Mouse (Mus musculus) layer of hippocampus, adult 2 months (tissue): ENCODE results near the gene Wnt3a. TPM values are rescaled to one million over a fixed set of nuclear protein-coding genes. Genes with fewer than 3 reads are reported as not detected.
A peak's percentile ranks its signal among the peaks of the same experiment; 100 is the strongest.

ENCODE experiments used
- DNase-seq, 2 experiments: peaks; one replicate each; pipeline ENCODE4 v3.0.0; 2022; ENCODE audit warnings: low spot score in 2 of 2
- H3K27ac ChIP-seq: fragments of 200-600 bp; 2 replicates; pipeline ENCODE4 v1.8.1; 2022
- H3K4me3 ChIP-seq: fragments of 200-600 bp; 2 replicates; pipeline ENCODE4 v1.8.1; 2022; ENCODE audit warnings: mild to moderate bottlenecking
- CTCF ChIP-seq: fragments of 200-600 bp; conservative IDR thresholded peaks from 2 replicates; pipeline ENCODE4 v1.8.1; 2022; ENCODE audit warnings: antibody characterized with exemption, mild to moderate bottlenecking, moderate library complexity
- long read RNA-seq, 2 experiments: library from polyadenylated mRNA; stranded (forward); transcript quantifications; one replicate each; pipeline ENCODE4 v2.0.0; 2021; ENCODE audit warnings: borderline mapping rate in 2 of 2
- total RNA-seq, 2 experiments: library from RNA; stranded (reverse); gene quantifications; 2 replicates each; pipeline ENCODE4 v1.2.3; 2021

Wnt3a gene
- total RNA-seq = under 1 TPM in 1 of 2 experiments, not detected in 1; 0.13 TPM
- long read RNA-seq, experiment 1, partial matches to known transcripts = 0 of 1 reads
- long read RNA-seq, experiment 1, other reads (novel, unspliced or antisense) = 0 of 1 reads
- long read RNA-seq, experiment 2 = 0 reads

DNA sequence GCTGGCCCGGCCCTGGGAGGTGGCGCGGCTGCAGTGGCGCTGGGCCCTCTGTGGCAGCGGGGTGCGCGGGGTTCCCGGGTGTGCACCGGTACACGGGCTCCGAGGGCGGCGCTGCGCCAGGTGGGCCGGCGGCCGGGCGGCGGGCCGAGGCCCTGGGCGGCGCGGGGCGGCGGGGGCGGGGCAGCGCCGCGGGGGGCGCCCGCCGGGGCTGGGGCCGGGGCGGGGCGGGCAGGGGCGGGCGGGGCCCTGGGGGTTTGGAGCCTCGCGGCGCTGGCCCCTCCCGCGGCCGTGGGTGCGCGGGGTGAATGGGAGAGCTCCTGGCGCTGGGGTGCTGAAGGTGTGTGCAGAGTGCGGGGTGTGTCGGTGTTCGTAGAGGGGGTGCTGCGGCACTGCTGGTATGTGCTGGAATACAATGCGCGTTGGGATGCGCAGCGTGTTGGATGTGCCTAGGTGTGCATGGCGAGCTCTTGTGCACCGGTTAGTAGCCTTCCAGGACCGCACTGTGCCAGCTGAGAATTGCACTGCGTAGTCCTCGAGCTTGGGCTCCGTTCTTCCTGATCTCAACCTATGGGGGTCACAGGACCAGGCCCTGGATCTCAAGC lies at the start of gene Wnt3a:
TSS of gene Wnt3a (minus strand) at position 51 of the 602 bp plus-strand sequence.
- Histone ChIP-seq H3K27ac (no peak within 1 kb of the TSS), H3K4me3 (peak within 1 kb of the TSS; percentile 13; the same call in 1 of the 2 replicates)
- DNase-seq = no peak
- TF ChIP-seq CTCF = no peak

DNA sequence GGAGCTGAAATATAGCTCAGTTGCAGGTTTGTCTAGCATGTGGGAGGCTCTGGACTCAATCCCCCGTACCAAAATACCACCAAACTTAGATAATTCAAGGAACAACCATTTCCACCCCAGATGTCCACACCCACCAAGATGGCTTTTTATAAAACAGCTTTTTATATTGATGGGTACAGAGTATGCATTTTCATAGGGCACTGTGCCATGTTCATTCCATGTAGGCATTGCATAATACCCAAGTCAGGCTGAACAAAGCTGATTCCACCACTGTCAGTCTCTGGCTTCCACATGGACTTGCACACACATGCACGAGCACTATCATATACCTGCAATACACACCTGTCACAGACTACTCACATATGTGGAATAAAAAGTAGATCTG lies 48.2 kb upstream of the Wnt3a start:
- DNase-seq = peak; percentile 65 to 84
- H3K4me3 ChIP-seq = no peak overlapping the region
- TF ChIP-seq CTCF = no peak
- peak overlapping the region; percentile 90 for H3K27ac ChIP-seq

DNA sequence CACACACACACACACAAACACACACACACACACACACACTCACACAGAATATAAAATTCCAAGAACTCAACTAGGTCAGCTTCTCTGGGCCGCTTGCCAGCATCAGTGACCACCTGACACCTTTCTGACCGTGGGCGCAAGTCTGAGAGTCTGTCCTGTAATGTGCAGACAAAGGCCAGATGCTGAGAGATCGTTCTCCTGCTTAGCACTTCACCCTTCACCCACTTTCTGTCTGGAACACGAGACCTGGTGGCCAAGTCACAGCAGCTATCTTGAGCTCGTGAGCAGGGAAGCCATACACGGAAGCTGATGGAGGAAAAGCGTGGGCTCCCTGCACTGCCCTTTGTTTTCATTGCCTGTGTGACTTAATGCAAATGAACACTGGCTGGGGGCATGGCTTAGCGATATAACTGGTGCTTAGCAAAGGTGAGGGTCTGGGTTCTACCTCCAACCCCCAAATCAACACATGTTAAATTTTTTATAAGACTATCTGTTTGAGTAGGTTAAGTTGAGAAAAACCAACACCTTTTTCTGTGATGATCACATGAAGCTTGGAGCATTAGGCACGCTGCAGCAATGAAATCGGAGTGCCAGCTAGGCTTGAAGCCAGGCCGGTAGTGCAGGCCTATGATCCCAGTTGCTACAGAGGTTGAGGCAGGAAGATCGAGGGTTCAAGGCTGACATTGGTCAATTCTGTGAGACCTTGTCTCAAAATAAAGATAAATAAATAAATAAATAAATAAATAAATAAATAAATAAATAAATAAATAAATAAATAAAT lies 47.6 kb upstream of the Wnt3a start:
- DNase-seq = no peak

GRCm38 (mm10) chr11:59336381-59336780 lies 45.8 kb upstream of the Wnt3a start:
- no peak overlapping the region for H3K4me3 ChIP-seq
- no peak for DNase-seq
- H3K27ac ChIP-seq = peak overlapping the region; percentile 62; the same call in 1 of the 2 replicates
- TF ChIP-seq CTCF = peak; percentile 43

More for the DNA sequence above, 47.6 kb upstream of the Wnt3a start:
- Histone ChIP-seq H3K4me3 (no peak overlapping the region), H3K27ac (peak overlapping the region; percentile 90)
- TF ChIP-seq CTCF = no peak

- no peak overlapping the region for H3K4me3 ChIP-seq
- no peak for TF ChIP-seq CTCF
- H3K27ac ChIP-seq = peak overlapping the region; percentile 62; the same call in 1 of the 2 replicates
- DNase-seq = no peak
These were observed 45.4 kb upstream of the Wnt3a start for GRCm38 (mm10) chr11:59335942-59336341.

DNA sequence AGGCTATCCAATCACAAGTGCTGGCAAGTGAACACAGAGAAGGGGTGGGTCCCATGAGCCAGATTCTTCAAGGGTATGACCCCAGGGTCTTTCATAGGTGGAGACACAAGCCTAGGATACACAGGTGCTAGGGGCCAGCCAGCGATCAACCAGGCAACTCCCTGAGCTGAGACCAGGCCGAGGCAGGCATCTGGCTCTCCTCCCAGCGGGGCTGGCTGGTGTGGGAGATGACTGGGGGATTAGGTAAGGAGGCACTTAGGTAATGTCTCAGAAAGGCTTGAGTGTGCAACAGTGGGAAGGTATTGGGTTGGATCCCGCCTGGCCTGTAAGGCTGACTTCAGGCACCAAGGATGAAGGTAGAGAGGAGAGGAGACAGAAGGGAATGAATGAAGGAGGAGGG lies 44.6 kb upstream of the Wnt3a start:
- TF ChIP-seq CTCF = no peak
- Histone ChIP-seq H3K4me3 (no peak overlapping the region), H3K27ac (no peak overlapping the region)
- DNase-seq = no peak

DNA sequence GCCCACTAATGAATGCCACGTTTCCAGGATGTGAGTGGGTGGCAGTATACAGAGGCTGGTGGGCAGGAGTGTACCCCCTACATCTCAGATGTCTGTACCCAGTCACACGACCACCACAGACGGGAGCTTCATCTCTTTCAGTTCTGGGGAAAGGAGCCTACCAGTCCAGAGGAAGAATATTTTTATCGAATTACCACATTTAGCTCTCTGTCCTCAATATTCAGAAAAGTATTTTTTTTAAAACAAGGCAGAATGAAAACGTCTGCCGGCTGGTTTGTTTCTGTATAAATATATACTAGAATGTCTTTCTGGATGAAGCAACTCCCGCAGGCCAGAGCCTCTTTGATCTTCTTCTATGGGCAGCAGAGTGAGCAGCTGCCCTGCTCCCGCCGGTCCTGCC lies 42.4 kb upstream of the Wnt3a start:
- H3K4me3 ChIP-seq = no peak overlapping the region
- DNase-seq = no peak
- no peak for TF ChIP-seq CTCF
- H3K27ac ChIP-seq = peak overlapping the region; percentile 71

DNA sequence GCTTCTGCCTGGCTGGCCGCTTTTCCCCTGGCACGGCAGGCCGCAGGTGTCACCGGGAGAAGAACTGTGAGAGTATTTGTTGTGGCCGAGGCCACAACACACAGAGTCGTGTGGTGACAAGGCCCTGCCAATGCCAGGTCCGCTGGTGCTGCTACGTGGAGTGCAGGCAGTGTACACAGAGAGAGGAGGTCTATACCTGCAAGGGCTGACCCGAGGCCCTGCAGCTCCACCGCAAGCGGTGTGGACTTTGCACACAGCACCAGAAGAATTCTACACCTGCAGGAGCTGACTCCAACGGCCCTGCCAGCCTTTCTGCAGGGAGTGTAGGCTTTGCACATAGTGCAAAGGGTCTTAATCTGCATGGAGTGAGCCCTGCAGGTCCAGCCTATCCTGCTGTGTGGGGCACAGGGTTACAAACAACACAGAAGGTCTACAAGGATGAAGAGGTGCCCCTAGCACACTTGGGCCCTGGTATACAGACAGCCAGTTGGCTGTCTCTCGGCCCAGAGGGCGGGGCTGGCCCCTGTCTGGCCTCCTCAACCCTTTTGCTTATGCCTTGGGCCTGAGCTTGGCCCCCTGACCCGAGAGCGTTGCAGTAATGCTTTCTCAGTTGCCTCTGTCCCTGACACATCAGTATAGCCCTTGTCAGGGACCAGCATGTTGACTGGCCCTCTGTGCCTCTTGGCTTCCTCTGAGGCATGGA lies 40.8 kb upstream of the Wnt3a start:
- TF ChIP-seq CTCF = no peak
- DNase-seq = no peak
- Histone ChIP-seq H3K27ac (no peak overlapping the region), H3K4me3 (no peak overlapping the region)

- no peak overlapping the region for H3K27ac ChIP-seq
- H3K4me3 ChIP-seq = no peak overlapping the region
- TF ChIP-seq CTCF = peak; percentile 87
- peak in 1 of 2 experiments; percentile 70 for DNase-seq
These were observed 40.0 kb upstream of the Wnt3a start for GRCm38 (mm10) chr11:59330560-59330959.

- no peak for TF ChIP-seq CTCF
- no peak overlapping the region for H3K27ac ChIP-seq
- H3K4me3 ChIP-seq = no peak overlapping the region
- DNase-seq = no peak
These were observed 39.1 kb upstream of the Wnt3a start for GRCm38 (mm10) chr11:59329616-59330015.

DNA sequence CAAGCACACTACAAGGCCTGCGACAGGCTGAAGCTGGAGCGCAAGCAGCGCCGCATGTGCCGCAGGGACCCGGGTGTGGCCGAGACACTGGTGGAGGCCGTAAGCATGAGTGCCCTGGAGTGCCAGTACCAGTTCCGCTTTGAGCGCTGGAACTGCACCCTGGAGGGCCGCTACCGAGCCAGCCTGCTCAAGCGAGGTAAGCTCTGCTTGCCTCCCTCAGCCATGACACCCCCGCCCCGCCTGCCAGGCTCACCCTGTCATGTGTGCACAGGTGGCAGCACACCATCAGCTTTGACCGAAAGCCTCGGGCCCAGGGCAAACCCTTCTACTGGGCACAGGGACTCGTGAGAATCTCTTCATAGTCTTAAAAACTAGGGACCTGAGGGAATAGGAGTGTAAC lies 37.1 kb upstream of the Wnt3a start:
- no peak overlapping the region for H3K27ac ChIP-seq
- no peak overlapping the region for H3K4me3 ChIP-seq
- no peak for TF ChIP-seq CTCF
- DNase-seq = no peak

- DNase-seq = no peak
- Histone ChIP-seq H3K4me3 (no peak overlapping the region), H3K27ac (no peak overlapping the region)
- TF ChIP-seq CTCF = no peak
These were observed 34.2 kb upstream of the Wnt3a start for GRCm38 (mm10) chr11:59324777-59325176.

DNA sequence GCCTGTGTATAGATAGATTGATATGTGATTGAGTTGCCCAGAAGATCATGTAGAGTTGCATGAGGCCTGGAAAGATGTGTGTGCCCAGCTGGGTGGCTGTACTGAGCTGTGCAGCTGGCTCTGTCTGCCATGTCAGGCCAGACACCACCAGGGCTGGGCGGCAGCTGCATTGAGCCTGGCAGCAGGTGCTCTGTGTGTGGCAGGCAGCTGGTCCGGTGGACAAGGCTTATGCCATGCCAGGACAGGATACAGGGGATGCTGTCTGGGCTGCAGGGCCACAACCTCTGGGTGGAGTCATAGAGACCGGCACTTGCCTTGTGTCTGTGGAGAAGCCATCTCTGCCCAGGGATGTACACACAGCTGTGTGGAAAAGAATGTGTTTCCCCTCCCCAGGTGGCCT lies 32.4 kb upstream of the Wnt3a start:
- no peak overlapping the region for H3K4me3 ChIP-seq
- no peak for TF ChIP-seq CTCF
- H3K27ac ChIP-seq = no peak overlapping the region
- DNase-seq = no peak
